Mouse (Mus musculus): ENCODE data around the gene Plekhg2.

- TF ChIP-seq POLR2A (IDR thresholded peaks at IDR 0.05; ENCODE audit: low read depth, low read length) (peak; percentile 53), CTCF (IDR thresholded peaks at IDR 0.05; ENCODE audit: extremely low read depth, insufficient read depth, insufficient read length, insufficient replicate concordance) (peak; percentile 57)
Observed at GRCm38 (mm10) chr7:28372251-28373108, at the start of gene Plekhg2.
